Mouse (Mus musculus): ENCODE data around the gene Perp. TPM values are rescaled to one million over a fixed set of nuclear protein-coding genes. Genes with fewer than 3 reads are reported as not detected.

Perp gene
- total RNA-seq (2022) = 1 to 10 TPM; 4.0 to 4.6 (median 4.1) TPM

GRCm38 (mm10) chr10:18844441-18845286, at the start of gene Perp:
TSS of gene Perp (plus strand) at chr10:18845020.
- DNase-seq (ENCODE audit: low spot score in 2 of 2) = no peak

GRCm38 (mm10) chr10:18811751-18812150, 33.1 kb upstream of the Perp start:
- DNase-seq (ENCODE audit: low spot score in 2 of 2) = no peak

DNA sequence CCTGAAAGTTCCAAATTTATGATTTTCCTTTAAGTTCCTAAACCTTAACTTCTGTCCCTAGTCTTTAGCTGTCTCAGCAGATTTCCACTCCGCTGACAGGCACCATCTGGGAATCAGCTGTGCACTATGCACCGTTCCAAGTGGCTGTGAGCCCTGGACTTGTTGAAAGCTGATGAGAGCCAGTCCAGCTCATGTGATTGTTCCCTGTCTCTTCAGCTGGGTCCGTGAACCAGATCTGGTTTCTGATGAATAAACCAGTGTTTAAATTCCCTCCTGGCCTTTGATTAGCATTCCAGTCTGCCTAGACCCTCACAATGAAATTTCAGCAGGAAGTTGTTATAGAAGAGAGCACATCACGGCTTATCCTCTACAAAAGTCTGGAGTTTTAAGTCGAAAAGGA, 28.3 kb upstream of the Perp start:
- peak; percentile 8 to 17 for DNase-seq (ENCODE audit: low spot score in 2 of 2)

DNA sequence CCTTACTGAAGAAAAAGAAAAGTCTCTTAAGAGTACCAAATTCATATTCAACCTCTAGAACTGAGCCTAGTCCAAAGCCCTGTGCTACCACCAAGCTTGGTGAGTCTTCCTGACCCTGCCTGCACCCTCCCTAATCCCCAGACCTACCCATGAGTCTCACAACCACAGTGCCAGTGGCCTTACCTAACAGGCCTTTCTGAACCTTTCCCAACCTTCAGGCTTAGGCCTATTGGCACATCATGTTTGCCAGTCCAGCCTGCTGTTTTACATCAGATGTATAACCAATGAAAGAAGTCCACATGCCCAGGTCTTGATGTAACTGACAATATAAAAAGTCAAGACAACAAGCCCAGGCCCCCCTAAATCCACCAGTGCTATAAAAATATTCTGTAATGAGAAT, 19.7 kb upstream of the Perp start:
- no peak for DNase-seq (ENCODE audit: low spot score in 2 of 2)

GRCm38 (mm10) chr10:18826107-18826506, 18.7 kb upstream of the Perp start:
- DNase-seq (ENCODE audit: low spot score in 2 of 2) = no peak

- DNase-seq (ENCODE audit: low spot score in 2 of 2) = no peak
Observed at GRCm38 (mm10) chr10:18827936-18828335, 16.9 kb upstream of the Perp start.

GRCm38 (mm10) chr10:18830359-18830758, 14.5 kb upstream of the Perp start:
- DNase-seq (ENCODE audit: low spot score in 2 of 2) = no peak

GRCm38 (mm10) chr10:18831823-18832222, 13.0 kb upstream of the Perp start:
- DNase-seq (ENCODE audit: low spot score in 2 of 2) = no peak

- DNase-seq (ENCODE audit: low spot score in 2 of 2) = no peak
Observed at GRCm38 (mm10) chr10:18834389-18834788, 10.4 kb upstream of the Perp start.

DNA sequence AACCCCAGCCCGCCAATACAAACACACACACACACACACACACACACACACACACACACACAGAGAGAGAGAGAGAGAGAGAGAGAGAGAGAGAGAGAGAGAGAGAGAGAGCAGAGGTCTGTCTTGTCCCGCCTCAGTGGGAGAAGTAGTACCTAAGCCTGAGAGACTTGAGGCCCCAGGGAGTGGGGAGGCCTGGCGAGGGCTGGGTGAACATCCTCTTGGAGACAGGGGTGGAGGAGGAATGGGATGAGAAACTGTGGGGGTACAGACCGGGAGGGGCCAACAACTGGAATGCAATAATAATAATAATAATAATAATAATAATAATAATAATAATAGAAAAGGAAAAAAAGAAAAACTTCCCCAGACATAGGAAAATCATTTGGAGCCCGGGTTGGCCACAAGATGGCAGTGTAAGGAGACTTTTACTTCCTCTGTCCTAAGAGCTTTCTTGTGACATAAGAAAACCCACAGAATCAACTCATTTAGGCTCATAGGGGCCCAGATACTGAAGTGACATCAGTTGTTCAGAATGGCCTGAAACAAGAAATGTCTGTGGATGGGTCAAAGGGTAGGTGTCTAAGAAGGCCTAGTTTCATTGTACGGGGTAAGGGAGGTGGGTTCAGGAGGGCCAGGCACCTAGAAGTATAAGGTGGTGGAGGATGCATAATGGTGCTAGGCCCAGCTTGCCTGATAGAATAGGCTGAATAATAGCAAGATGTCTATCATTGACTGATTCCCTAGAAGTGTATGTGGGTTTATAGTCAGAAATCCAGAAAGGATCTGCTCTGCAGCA, 8.9 kb upstream of the Perp start:
- peak in 1 of 2 experiments; percentile 18 for DNase-seq (ENCODE audit: low spot score in 2 of 2)

DNA sequence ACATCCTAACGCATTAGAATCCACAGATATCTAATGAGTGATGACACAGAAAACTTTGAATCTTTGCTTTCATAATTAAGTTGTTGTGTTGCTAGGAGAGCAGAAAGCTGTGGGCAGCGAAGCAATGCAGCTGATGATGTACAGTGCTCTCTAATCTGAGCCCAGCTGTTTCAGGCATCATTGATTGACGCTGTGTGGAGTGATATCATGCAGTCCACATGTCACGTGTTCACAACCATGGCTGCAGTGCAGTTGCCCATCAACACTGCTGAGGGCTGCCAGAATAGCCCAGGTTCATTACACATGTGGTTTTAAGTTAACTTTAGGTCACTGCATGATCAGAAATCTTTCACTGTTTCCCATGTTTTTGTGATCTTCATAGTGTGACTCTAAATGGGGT, 5.3 kb upstream of the Perp start:
- DNase-seq (ENCODE audit: low spot score in 2 of 2) = no peak

GRCm38 (mm10) chr10:18840736-18841135, 4.1 kb upstream of the Perp start:
- no peak for DNase-seq (ENCODE audit: low spot score in 2 of 2)

- no peak for DNase-seq (ENCODE audit: low spot score in 2 of 2)
Observed at GRCm38 (mm10) chr10:18845287-18845662, 455 bp downstream of the Perp start.

- DNase-seq (ENCODE audit: low spot score in 2 of 2) = no peak
Observed at GRCm38 (mm10) chr10:18845711-18846110, 891 bp downstream of the Perp start.

DNA sequence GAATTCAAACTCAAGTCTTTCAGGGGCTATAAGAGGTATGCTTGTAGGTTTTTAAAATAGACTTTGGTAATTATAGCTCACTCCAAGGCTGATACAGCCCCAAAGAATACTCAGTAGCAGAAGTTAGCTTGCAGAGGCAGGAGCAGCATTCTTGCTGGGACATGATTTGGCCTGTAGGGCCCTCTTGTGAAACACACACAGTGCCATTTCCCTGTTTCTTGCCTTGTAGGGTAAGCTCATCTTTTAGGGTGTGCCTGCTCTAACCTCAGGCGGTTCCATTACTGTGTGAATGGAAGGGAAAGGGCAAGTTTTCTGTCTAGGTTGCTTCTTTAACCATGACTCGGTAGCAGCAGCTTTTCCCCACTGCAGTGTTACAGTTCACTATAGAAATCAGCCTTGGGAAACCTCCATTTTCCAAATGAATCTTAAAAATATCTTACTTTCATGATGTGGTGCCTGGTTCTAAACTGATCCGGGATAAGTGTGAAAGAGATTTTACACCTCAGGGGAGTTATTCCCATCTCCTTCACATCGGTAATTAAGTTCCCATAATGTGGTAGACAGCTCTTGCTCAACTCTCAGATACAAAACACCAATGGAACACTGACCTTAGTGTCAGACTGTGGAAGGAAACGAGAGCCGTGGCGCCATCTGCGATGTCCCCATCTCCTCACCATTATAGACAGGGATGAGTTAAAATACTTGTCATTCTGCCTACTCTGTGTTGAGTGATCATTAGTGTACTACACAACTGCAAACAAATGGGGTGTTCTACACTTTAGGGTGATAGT, 1.8 kb downstream of the Perp start:
- DNase-seq (ENCODE audit: low spot score in 2 of 2) = no peak

- no peak for DNase-seq (ENCODE audit: low spot score in 2 of 2)
Observed at GRCm38 (mm10) chr10:18850177-18850576, 5.4 kb downstream of the Perp start.

- no peak for DNase-seq (ENCODE audit: low spot score in 2 of 2)
Observed at GRCm38 (mm10) chr10:18853417-18853816, 8.6 kb downstream of the Perp start.

GRCm38 (mm10) chr10:18857244-18857643, 12.4 kb downstream of the Perp start:
- no peak for DNase-seq (ENCODE audit: low spot score in 2 of 2)

DNA sequence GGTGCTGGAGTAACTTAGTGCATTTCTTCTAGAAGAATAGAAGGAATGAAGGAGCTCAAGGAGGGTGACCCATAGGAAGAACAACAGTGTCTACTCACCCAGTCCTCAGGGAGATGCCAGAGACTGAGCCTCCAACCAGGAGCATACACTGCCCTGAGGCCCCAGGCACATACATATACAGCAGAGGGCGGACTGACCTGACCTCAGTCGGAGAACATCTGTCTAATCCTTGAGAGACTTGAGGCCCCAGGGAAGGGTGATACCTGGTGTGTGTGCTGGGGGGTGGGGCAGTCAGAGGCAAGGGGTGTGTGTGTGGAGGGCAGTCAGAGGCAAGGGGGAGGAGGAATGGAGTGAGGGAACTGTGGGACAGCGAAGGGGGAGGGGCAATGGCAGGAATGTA, 14.8 kb downstream of the Perp start:
- no peak for DNase-seq (ENCODE audit: low spot score in 2 of 2)

- no peak for DNase-seq (ENCODE audit: low spot score in 2 of 2)
Observed at GRCm38 (mm10) chr10:18860119-18860824, 15.5 kb downstream of the Perp start.

GRCm38 (mm10) chr10:18860831-18861230, 16.0 kb downstream of the Perp start:
- no peak for DNase-seq (ENCODE audit: low spot score in 2 of 2)

Measured in layer of hippocampus, adult 8-10 months (tissue).